Mouse (Mus musculus): ENCODE measurements at regions not wholly inside any gene's neighbourhood (a gene's known extent, or its start where the extent isn't known, plus 50 kb on each side); places are given as distances from the start of the nearest gene placed in this dataset.
A peak's percentile ranks its signal among the peaks of the same experiment; 100 is the strongest.

- Histone ChIP-seq H3K4me2 (ENCODE audit: low read depth, low read length) (no peak overlapping the region), H3K36me3 (replicated peaks; ENCODE audit: control insufficient read depth, insufficient read depth, low read depth, low read length) (no peaks in the 10 kb centered on the region), H3K4me1 (ENCODE audit: control insufficient read depth, insufficient read depth, low read length) (no peaks in the 10 kb centered on the region), H3K9ac (replicated peaks; ENCODE audit: low read length) (no peak overlapping the region), H3K9me3 (replicated peaks; ENCODE audit: control insufficient read depth, low read length) (no peaks in the 10 kb centered on the region), H3K4me3 (ENCODE audit: low read depth, low read length) (no peak overlapping the region), H3K27me3 (ENCODE audit: control insufficient read depth, insufficient read depth, low read length) (no peaks in the 10 kb centered on the region), H3K27ac (replicated peaks; ENCODE audit: low read depth, low read length) (no peak overlapping the region)
- WGBS: 20% methylated on average over 3 of the region's 3 CpGs
- DNase-seq (ENCODE audit: low spot score) (no peak), ATAC-seq (replicated peaks; ENCODE audit: insufficient number of reproducible peaks, low FRiP score, low TSS enrichment, low read depth) (no peak)
Measured at GRCm38 (mm10) chr11:40573758-40574139, 121.3 kb downstream of the Mat2b start.

GRCm38 (mm10) chr11:40572953-40573757 is 121.8 kb downstream of the Mat2b start:
- Histone ChIP-seq H3K4me3 (ENCODE audit: low read depth, low read length) (no peak overlapping the region), H3K27me3 (ENCODE audit: control insufficient read depth, insufficient read depth, low read length) (no peaks in the 10 kb centered on the region), H3K4me2 (ENCODE audit: low read depth, low read length) (no peak overlapping the region), H3K27ac (replicated peaks; ENCODE audit: low read depth, low read length) (no peak overlapping the region), H3K9ac (replicated peaks; ENCODE audit: low read length) (no peak overlapping the region), H3K4me1 (ENCODE audit: control insufficient read depth, insufficient read depth, low read length) (no peaks in the 10 kb centered on the region), H3K9me3 (replicated peaks; ENCODE audit: control insufficient read depth, low read length) (no peaks in the 10 kb centered on the region), H3K36me3 (replicated peaks; ENCODE audit: control insufficient read depth, insufficient read depth, low read depth, low read length) (no peaks in the 10 kb centered on the region)
- ATAC-seq (replicated peaks; ENCODE audit: insufficient number of reproducible peaks, low FRiP score, low TSS enrichment, low read depth) (no peak), DNase-seq (ENCODE audit: low spot score) (no peak)
- WGBS: 22% methylated on average over 12 of the region's 12 CpGs

- DNase-seq (ENCODE audit: low spot score) (no peak), ATAC-seq (replicated peaks; ENCODE audit: insufficient number of reproducible peaks, low FRiP score, low TSS enrichment, low read depth) (no peak)
- Histone ChIP-seq H3K9me3 (replicated peaks; ENCODE audit: control insufficient read depth, low read length) (no peaks in the 10 kb centered on the region), H3K9ac (replicated peaks; ENCODE audit: low read length) (no peak overlapping the region), H3K27me3 (ENCODE audit: control insufficient read depth, insufficient read depth, low read length) (no peaks in the 10 kb centered on the region), H3K27ac (replicated peaks; ENCODE audit: low read depth, low read length) (no peak overlapping the region), H3K4me1 (ENCODE audit: control insufficient read depth, insufficient read depth, low read length) (no peaks in the 10 kb centered on the region), H3K4me3 (ENCODE audit: low read depth, low read length) (no peak overlapping the region), H3K36me3 (replicated peaks; ENCODE audit: control insufficient read depth, insufficient read depth, low read depth, low read length) (no peaks in the 10 kb centered on the region), H3K4me2 (ENCODE audit: low read depth, low read length) (no peak overlapping the region)
- 66% methylated on average over 6 of the region's 6 CpGs for WGBS
Measured at GRCm38 (mm10) chr11:40562866-40563265, 132.1 kb downstream of the Mat2b start.

GRCm38 (mm10) chr11:40561983-40562382 is 133.0 kb downstream of the Mat2b start:
- no peak for DNase-seq (ENCODE audit: low spot score)
- no peak for ATAC-seq (replicated peaks; ENCODE audit: insufficient number of reproducible peaks, low FRiP score, low TSS enrichment, low read depth)
- no peaks in the 10 kb centered on the region for H3K4me1 ChIP-seq (ENCODE audit: control insufficient read depth, insufficient read depth, low read length)
- no peak overlapping the region for H3K4me2 ChIP-seq (ENCODE audit: low read depth, low read length)
- no peaks in the 10 kb centered on the region for H3K27me3 ChIP-seq (ENCODE audit: control insufficient read depth, insufficient read depth, low read length)
- no peaks in the 10 kb centered on the region for H3K36me3 ChIP-seq (replicated peaks; ENCODE audit: control insufficient read depth, insufficient read depth, low read depth, low read length)
- no peak overlapping the region for H3K27ac ChIP-seq (replicated peaks; ENCODE audit: low read depth, low read length)
- H3K9me3 ChIP-seq (replicated peaks; ENCODE audit: control insufficient read depth, low read length): no peaks in the 10 kb centered on the region
- 89% methylated on average over 2 of the region's 2 CpGs for WGBS
- no peak overlapping the region for H3K9ac ChIP-seq (replicated peaks; ENCODE audit: low read length)
- H3K4me3 ChIP-seq (ENCODE audit: low read depth, low read length): no peak overlapping the region

GRCm38 (mm10) chr11:40561400-40561799 is 133.6 kb downstream of the Mat2b start:
- H3K4me2 ChIP-seq (ENCODE audit: low read depth, low read length): no peak overlapping the region
- H3K27ac ChIP-seq (replicated peaks; ENCODE audit: low read depth, low read length): no peak overlapping the region
- H3K9ac ChIP-seq (replicated peaks; ENCODE audit: low read length): no peak overlapping the region
- H3K4me1 ChIP-seq (ENCODE audit: control insufficient read depth, insufficient read depth, low read length): no peaks in the 10 kb centered on the region
- no peaks in the 10 kb centered on the region for H3K36me3 ChIP-seq (replicated peaks; ENCODE audit: control insufficient read depth, insufficient read depth, low read depth, low read length)
- H3K4me3 ChIP-seq (ENCODE audit: low read depth, low read length): no peak overlapping the region
- no peaks in the 10 kb centered on the region for H3K9me3 ChIP-seq (replicated peaks; ENCODE audit: control insufficient read depth, low read length)
- 96% methylated on average over 2 of the region's 2 CpGs for WGBS
- ATAC-seq (replicated peaks; ENCODE audit: insufficient number of reproducible peaks, low FRiP score, low TSS enrichment, low read depth) (no peak), DNase-seq (ENCODE audit: low spot score) (no peak)
- no peaks in the 10 kb centered on the region for H3K27me3 ChIP-seq (ENCODE audit: control insufficient read depth, insufficient read depth, low read length)

GRCm38 (mm10) chr11:40558486-40558885 is 136.5 kb downstream of the Mat2b start:
- Histone ChIP-seq H3K27me3 (ENCODE audit: control insufficient read depth, insufficient read depth, low read length) (no peaks in the 10 kb centered on the region), H3K4me2 (ENCODE audit: low read depth, low read length) (no peak overlapping the region), H3K9ac (replicated peaks; ENCODE audit: low read length) (no peak overlapping the region), H3K9me3 (replicated peaks; ENCODE audit: control insufficient read depth, low read length) (no peaks in the 10 kb centered on the region), H3K4me1 (ENCODE audit: control insufficient read depth, insufficient read depth, low read length) (no peaks in the 10 kb centered on the region), H3K27ac (replicated peaks; ENCODE audit: low read depth, low read length) (no peak overlapping the region), H3K36me3 (replicated peaks; ENCODE audit: control insufficient read depth, insufficient read depth, low read depth, low read length) (no peaks in the 10 kb centered on the region), H3K4me3 (ENCODE audit: low read depth, low read length) (no peak overlapping the region)
- ATAC-seq (replicated peaks; ENCODE audit: insufficient number of reproducible peaks, low FRiP score, low TSS enrichment, low read depth) (no peak), DNase-seq (ENCODE audit: low spot score) (no peak)
- 88% methylated on average over 2 of the region's 2 CpGs for WGBS

GRCm38 (mm10) chr11:40554867-40555794 is 139.9 kb downstream of the Mat2b start:
- no peaks in the 10 kb centered on the region for H3K27me3 ChIP-seq (ENCODE audit: control insufficient read depth, insufficient read depth, low read length)
- no peak overlapping the region for H3K4me2 ChIP-seq (ENCODE audit: low read depth, low read length)
- no peak overlapping the region for H3K4me3 ChIP-seq (ENCODE audit: low read depth, low read length)
- H3K27ac ChIP-seq (replicated peaks; ENCODE audit: low read depth, low read length): no peak overlapping the region
- DNase-seq (ENCODE audit: low spot score) (peak; percentile 14), ATAC-seq (replicated peaks; ENCODE audit: insufficient number of reproducible peaks, low FRiP score, low TSS enrichment, low read depth) (no peak)
- no peaks in the 10 kb centered on the region for H3K36me3 ChIP-seq (replicated peaks; ENCODE audit: control insufficient read depth, insufficient read depth, low read depth, low read length)
- H3K4me1 ChIP-seq (ENCODE audit: control insufficient read depth, insufficient read depth, low read length): no peaks in the 10 kb centered on the region
- 68% methylated on average over 11 of the region's 11 CpGs for WGBS
- no peaks in the 10 kb centered on the region for H3K9me3 ChIP-seq (replicated peaks; ENCODE audit: control insufficient read depth, low read length)
- H3K9ac ChIP-seq (replicated peaks; ENCODE audit: low read length): no peak overlapping the region

- DNase-seq (ENCODE audit: low spot score) (no peak), ATAC-seq (replicated peaks; ENCODE audit: insufficient number of reproducible peaks, low FRiP score, low TSS enrichment, low read depth) (no peak)
- Histone ChIP-seq H3K27me3 (ENCODE audit: control insufficient read depth, insufficient read depth, low read length) (no peaks in the 10 kb centered on the region), H3K4me1 (ENCODE audit: control insufficient read depth, insufficient read depth, low read length) (no peaks in the 10 kb centered on the region), H3K27ac (replicated peaks; ENCODE audit: low read depth, low read length) (no peak overlapping the region), H3K36me3 (replicated peaks; ENCODE audit: control insufficient read depth, insufficient read depth, low read depth, low read length) (no peaks in the 10 kb centered on the region), H3K9ac (replicated peaks; ENCODE audit: low read length) (no peak overlapping the region), H3K9me3 (replicated peaks; ENCODE audit: control insufficient read depth, low read length) (no peaks in the 10 kb centered on the region), H3K4me3 (ENCODE audit: low read depth, low read length) (no peak overlapping the region), H3K4me2 (ENCODE audit: low read depth, low read length) (no peak overlapping the region)
- 59% methylated on average over 2 of the region's 2 CpGs for WGBS
Measured at GRCm38 (mm10) chr11:40552054-40552453, 142.9 kb downstream of the Mat2b start.
